Mouse (Mus musculus): ENCODE data around the gene Egfr.

Gene Egfr

GRCm38 (mm10) chr11:16900182-16900581, 148.2 kb downstream of the Egfr start:
- DNase-seq (ENCODE audit: low spot score), result no peak

- DNase-seq (ENCODE audit: low spot score), result no peak
Observed at GRCm38 (mm10) chr11:16900653-16901416, 148.8 kb downstream of the Egfr start.

GRCm38 (mm10) chr11:16904302-16905011, 152.5 kb downstream of the Egfr start:
- DNase-seq (ENCODE audit: low spot score), result peak; percentile 8

GRCm38 (mm10) chr11:16905012-16905332, 153.0 kb downstream of the Egfr start:
- no peak for DNase-seq (ENCODE audit: low spot score)

GRCm38 (mm10) chr11:16906530-16906929, 154.5 kb downstream of the Egfr start:
- no peak for DNase-seq (ENCODE audit: low spot score)

GRCm38 (mm10) chr11:16907517-16908129, 155.6 kb downstream of the Egfr start:
- no peak for DNase-seq (ENCODE audit: low spot score)

GRCm38 (mm10) chr11:16914756-16915155, 162.8 kb downstream of the Egfr start:
- no peak for DNase-seq (ENCODE audit: low spot score)

GRCm38 (mm10) chr11:16915850-16916249, 163.8 kb downstream of the Egfr start:
- no peak for DNase-seq (ENCODE audit: low spot score)

GRCm38 (mm10) chr11:16917512-16917911, 165.5 kb downstream of the Egfr start:
- DNase-seq (ENCODE audit: low spot score), result no peak

GRCm38 (mm10) chr11:16932159-16932558, 180.2 kb downstream of the Egfr start:
- DNase-seq (ENCODE audit: low spot score), result no peak

- DNase-seq (ENCODE audit: low spot score), result no peak
Observed at GRCm38 (mm10) chr11:16935577-16936236, 183.7 kb downstream of the Egfr start.

- DNase-seq (ENCODE audit: low spot score), result no peak
Observed at GRCm38 (mm10) chr11:16941103-16941793, 189.2 kb downstream of the Egfr start.

GRCm38 (mm10) chr11:16941973-16942452, 190.0 kb downstream of the Egfr start:
- no peak for DNase-seq (ENCODE audit: low spot score)

- no peak for DNase-seq (ENCODE audit: low spot score)
Observed at GRCm38 (mm10) chr11:16943016-16943415, 191.0 kb downstream of the Egfr start.

GRCm38 (mm10) chr11:16948756-16949155, 196.8 kb downstream of the Egfr start:
- DNase-seq (ENCODE audit: low spot score), result peak; percentile 36

GRCm38 (mm10) chr11:16950226-16950975, 198.4 kb downstream of the Egfr start:
- no peak for DNase-seq (ENCODE audit: low spot score)

GRCm38 (mm10) chr11:16950976-16951760, 199.2 kb downstream of the Egfr start, which contains the start of gene Fbxo48:
Gene Fbxo48 (plus strand): TSS chr11:16951375.
- peak; percentile 98 for DNase-seq (ENCODE audit: low spot score)

GRCm38 (mm10) chr11:16951761-16952010, 199.7 kb downstream of the Egfr start:
- no peak for DNase-seq (ENCODE audit: low spot score)

- DNase-seq (ENCODE audit: low spot score), result no peak
Observed at GRCm38 (mm10) chr11:16956115-16956862, 204.3 kb downstream of the Egfr start.

GRCm38 (mm10) chr11:16957030-16957429, 205.0 kb downstream of the Egfr start:
- no peak for DNase-seq (ENCODE audit: low spot score)
